Mouse (Mus musculus): Measurements from ENCODE around the gene Pgm5.

DNA sequence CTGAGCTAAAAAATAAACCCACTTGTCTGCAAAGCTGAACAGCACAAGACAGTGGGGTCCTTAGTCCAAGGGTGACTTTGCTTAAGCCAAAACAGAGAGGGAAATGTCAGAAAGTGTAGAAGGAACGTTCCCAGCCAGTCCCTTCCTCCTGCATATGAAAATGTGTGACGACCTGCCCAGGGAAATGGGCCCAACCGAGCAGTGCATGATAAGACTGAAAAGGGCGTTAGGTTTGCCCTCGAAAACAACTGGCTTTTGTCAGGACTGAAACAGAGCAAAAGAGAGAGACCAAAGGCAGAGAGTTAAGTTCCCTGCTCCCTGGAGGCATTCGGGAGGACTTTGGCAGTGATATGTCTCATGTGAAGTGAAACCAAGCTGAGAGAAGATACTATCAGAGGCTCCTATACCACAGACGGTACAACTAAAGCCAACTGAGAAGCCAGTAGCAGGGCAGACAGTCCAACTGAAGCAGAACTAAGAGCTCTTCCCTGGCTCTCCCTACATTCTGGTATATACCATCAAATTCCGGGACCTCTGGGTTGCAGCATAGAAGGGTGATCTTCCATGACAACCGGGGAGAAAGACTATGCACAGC, 68.0 kb downstream of the Pgm5 start:
- TF ChIP-seq CTCF (IDR thresholded peaks at IDR 0.05; ENCODE audit: low read depth, low read length) (no peak), POLR2A (IDR thresholded peaks at IDR 0.05; ENCODE audit: borderline replicate concordance, low read depth, low read length) (no peak)

All from bone marrow macrophage, adult 2 months (primary cell).